13 mouse cellular contexts compared by ENCODE assay signal in the genomic region with DNA sequence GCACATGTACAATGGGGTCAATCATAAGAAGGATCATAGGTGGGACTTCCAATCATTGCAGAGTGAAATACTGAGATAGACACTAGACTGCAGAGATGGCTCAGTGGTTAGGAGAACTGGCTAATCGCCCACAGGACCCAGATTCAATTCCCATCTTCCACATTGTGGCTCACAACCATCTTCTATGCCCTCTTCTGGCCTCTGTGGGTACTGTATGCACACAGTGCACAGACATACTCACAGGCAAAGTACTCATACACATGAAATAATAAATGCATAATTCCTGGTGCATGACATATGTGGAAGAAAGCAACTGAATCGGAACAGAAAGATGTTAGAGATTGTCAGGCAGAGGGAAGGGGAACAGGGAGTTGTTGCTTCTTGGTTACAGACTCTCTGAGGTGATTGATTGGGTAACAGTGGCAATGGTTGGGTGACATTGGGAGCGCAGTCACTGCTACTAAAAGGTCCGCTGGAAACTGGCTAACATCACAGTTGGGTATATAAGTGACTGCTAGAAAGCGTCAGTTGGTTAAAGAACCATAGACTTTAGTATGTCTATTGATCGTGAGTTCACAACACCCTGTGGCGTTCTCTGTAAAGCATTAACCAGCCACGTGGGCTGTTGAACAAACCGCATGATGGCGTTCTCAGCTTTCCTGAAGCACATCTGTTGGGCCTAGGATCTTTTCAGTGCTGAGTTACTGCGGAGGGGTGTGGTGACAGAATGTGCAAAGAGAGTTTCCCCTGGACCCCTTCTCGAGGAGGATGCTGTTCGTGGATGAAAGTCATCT.
DNase-seq lines count a peak whose midpoint lies in the region; ATAC-seq and TF ChIP-seq lines count a peak whose summit lies in the region.
"Had no signal": no experiment of that assay in that cellular context is flagged by ENCODE, and none has a peak within 500 bp of the region (broad histone marks: within the 10 kb centered on the region; RNA-seq: fewer than 3 reads in every experiment).

No protein-coding gene starts in this region.

- peak; percentile 35 for TF ChIP-seq CTCF in heart, adult 2 months (IDR thresholded peaks at IDR 0.05)
- peak; percentile 51 for TF ChIP-seq CTCF in lung, embryonic 14.5 days (IDR thresholded peaks at IDR 0.05; ENCODE audit: low read depth)

- no peak for ATAC-seq in lung, embryonic 14.5 days (ENCODE audit: insufficient read depth)
- 0 out of 2 replicates have a peak, but pooled peaks have one; percentile 37 for ATAC-seq in intestine, embryonic 15.5 days
- ATAC-seq in stomach, embryonic 16.5 days (ENCODE audit: insufficient read depth, low FRiP score): peak; percentile 47
- ATAC-seq: activated CD4-positive, CD25-positive, alpha-beta regulatory T cell, adult 4 months; hindbrain, embryonic 16.5 days had no signal

- no peak overlapping the region for H3K4me2 ChIP-seq in lung, embryonic 14.5 days
- H3K4me2 ChIP-seq in intestine, embryonic 15.5 days (replicated peaks): no peak overlapping the region
- no peak overlapping the region for H3K4me2 ChIP-seq in stomach, embryonic 16.5 days (ENCODE audit: low read depth, low read length)

- H3K9ac ChIP-seq in heart, adult 2 months (ENCODE audit: low read depth, low read length): no peak overlapping the region
- no peak overlapping the region for H3K9ac ChIP-seq in lung, embryonic 14.5 days
- H3K9ac ChIP-seq in intestine, embryonic 15.5 days: no peak overlapping the region
- no peak overlapping the region for H3K9ac ChIP-seq in stomach, embryonic 16.5 days (ENCODE audit: low read length)

- H3K4me1 ChIP-seq in heart, adult 2 months (ENCODE audit: control insufficient read depth, insufficient read depth, low read length): peaks cover 5% of the 10 kb centered on the region
- peaks cover 3% of the 10 kb centered on the region; the same call in 1 of the 2 replicates for H3K4me1 ChIP-seq in lung, embryonic 14.5 days (ENCODE audit: insufficient read depth)
- peaks cover 10% of the 10 kb centered on the region; the same call in 1 of the 2 replicates for H3K4me1 ChIP-seq in intestine, embryonic 15.5 days (replicated peaks)
- no peaks in the 10 kb centered on the region; the same call in none of the 2 replicates for H3K4me1 ChIP-seq in stomach, embryonic 16.5 days (ENCODE audit: control insufficient read depth, insufficient read depth, low read length)

- H3K27ac ChIP-seq in heart, adult 2 months: no peak overlapping the region
- H3K27ac ChIP-seq in lung, embryonic 14.5 days (ENCODE audit: low read depth): no peak overlapping the region
- peak overlapping the region; percentile 2; the same call in 1 of the 2 replicates for H3K27ac ChIP-seq in intestine, embryonic 15.5 days
- peak overlapping the region; percentile 40; the same call in 1 of the 2 replicates for H3K27ac ChIP-seq in stomach, embryonic 16.5 days (ENCODE audit: low read length)
- H3K27ac ChIP-seq: macrophage had no signal

- no peak for DNase-seq in heart, adult 2 months
- DNase-seq in heart, adult 9 months (ENCODE audit: low spot score in 2 of 2): no peak
- DNase-seq in lung, embryonic 14.5 days: no peak
- no peak for DNase-seq in lung, adult 18-20 months
- DNase-seq in adrenal gland, postnatal 10 days: no peak
- no peak for DNase-seq in left cerebral cortex, adult 8-10 months (ENCODE audit: low spot score in 2 of 2)
- DNase-seq: cerebellum, adult 2 months had no signal

- peaks cover 4% of the 10 kb centered on the region for H3K79me2 ChIP-seq in heart, adult 2 months (replicated peaks; ENCODE audit: control insufficient read depth, insufficient read depth, low read length)

- H3K9me3 ChIP-seq in lung, embryonic 14.5 days (ENCODE audit: low read depth, low read length): no peaks in the 10 kb centered on the region
- H3K9me3 ChIP-seq in intestine, embryonic 15.5 days: no peaks in the 10 kb centered on the region
- H3K9me3 ChIP-seq in stomach, embryonic 16.5 days (replicated peaks; ENCODE audit: control insufficient read depth, low read length): no peaks in the 10 kb centered on the region

- no peaks in the 10 kb centered on the region for H3K27me3 ChIP-seq in heart, adult 2 months (ENCODE audit: control insufficient read depth, insufficient read depth, low read length)
- H3K27me3 ChIP-seq in lung, embryonic 14.5 days (ENCODE audit: insufficient read depth, low read length): no peaks in the 10 kb centered on the region
- H3K27me3 ChIP-seq in intestine, embryonic 15.5 days (replicated peaks): no peaks in the 10 kb centered on the region
- H3K27me3 ChIP-seq in stomach, embryonic 16.5 days (ENCODE audit: control insufficient read depth, insufficient read depth, low read length): no peaks in the 10 kb centered on the region

- no peak for TF ChIP-seq POLR2A in heart, adult 2 months (IDR thresholded peaks at IDR 0.05; ENCODE audit: insufficient read depth, low read depth, low read length)

- H3K36me3 ChIP-seq in heart, adult 2 months (ENCODE audit: control insufficient read depth, insufficient read depth, low read length): no peaks in the 10 kb centered on the region
- H3K36me3 ChIP-seq in lung, embryonic 14.5 days (ENCODE audit: insufficient read depth): no peaks in the 10 kb centered on the region
- no peaks in the 10 kb centered on the region for H3K36me3 ChIP-seq in intestine, embryonic 15.5 days
- H3K36me3 ChIP-seq in stomach, embryonic 16.5 days (ENCODE audit: control insufficient read depth, insufficient read depth, low read length): no peaks in the 10 kb centered on the region

- no peak overlapping the region for H3K4me3 ChIP-seq in heart, adult 2 months
- H3K4me3 ChIP-seq in lung, embryonic 14.5 days (ENCODE audit: low read depth, low read length): no peak overlapping the region
- no peak overlapping the region for H3K4me3 ChIP-seq in intestine, embryonic 15.5 days (replicated peaks)
- no peak overlapping the region for H3K4me3 ChIP-seq in stomach, embryonic 16.5 days (replicated peaks; ENCODE audit: low read length)
- H3K4me3 ChIP-seq: erythroblast, embryonic 14.5 days had no signal

- intact Hi-C loops in heart, adult 2 months (cut with DNase I): no loop called here

- no peak for TF ChIP-seq EP300 in heart, adult 2 months (IDR thresholded peaks at IDR 0.05; ENCODE audit: insufficient read depth, low read depth, low read length)

- WGBS in heart, adult 2 months: 93% methylated on average over 13 of the region's 13 CpGs
- 75% methylated on average over 13 of the region's 13 CpGs for WGBS in lung, embryonic 14.5 days
- 75% methylated on average over 13 of the region's 13 CpGs for WGBS in intestine, embryonic 15.5 days
- 75% methylated on average over 13 of the region's 13 CpGs for WGBS in stomach, embryonic 16.5 days

Comparison
In these comparisons a context has a peak if more than half of its experiments do, and no peak if none do; other contexts are left out.
1. H3K27ac ChIP-seq: peak in intestine, embryonic 15.5 days (single experiment) and stomach, embryonic 16.5 days (single experiment); none in heart, adult 2 months (single experiment) and lung, embryonic 14.5 days (single experiment).